Mouse (Mus musculus) cortical plate, adult 2 months (tissue): Measurements from ENCODE around the gene Phkb.

ENCODE experiments used
- CTCF ChIP-seq: fragments of 200-500 bp; IDR thresholded peaks from 2 replicates; pipeline ENCODE4 v1.5.1; 2011; ENCODE audit warnings: mild to moderate bottlenecking, control low read depth, low read length; ENCODE audit not compliant: insufficient read depth; ENCODE audit errors: extremely low read depth
- POLR2A ChIP-seq: fragments of 200-500 bp; IDR thresholded peaks from 2 replicates; pipeline ENCODE4 v1.6.1; 2011; ENCODE audit warnings: mild to moderate bottlenecking, low read length, control low read depth; ENCODE audit not compliant: insufficient read depth; ENCODE audit errors: extremely low read depth

DNA sequence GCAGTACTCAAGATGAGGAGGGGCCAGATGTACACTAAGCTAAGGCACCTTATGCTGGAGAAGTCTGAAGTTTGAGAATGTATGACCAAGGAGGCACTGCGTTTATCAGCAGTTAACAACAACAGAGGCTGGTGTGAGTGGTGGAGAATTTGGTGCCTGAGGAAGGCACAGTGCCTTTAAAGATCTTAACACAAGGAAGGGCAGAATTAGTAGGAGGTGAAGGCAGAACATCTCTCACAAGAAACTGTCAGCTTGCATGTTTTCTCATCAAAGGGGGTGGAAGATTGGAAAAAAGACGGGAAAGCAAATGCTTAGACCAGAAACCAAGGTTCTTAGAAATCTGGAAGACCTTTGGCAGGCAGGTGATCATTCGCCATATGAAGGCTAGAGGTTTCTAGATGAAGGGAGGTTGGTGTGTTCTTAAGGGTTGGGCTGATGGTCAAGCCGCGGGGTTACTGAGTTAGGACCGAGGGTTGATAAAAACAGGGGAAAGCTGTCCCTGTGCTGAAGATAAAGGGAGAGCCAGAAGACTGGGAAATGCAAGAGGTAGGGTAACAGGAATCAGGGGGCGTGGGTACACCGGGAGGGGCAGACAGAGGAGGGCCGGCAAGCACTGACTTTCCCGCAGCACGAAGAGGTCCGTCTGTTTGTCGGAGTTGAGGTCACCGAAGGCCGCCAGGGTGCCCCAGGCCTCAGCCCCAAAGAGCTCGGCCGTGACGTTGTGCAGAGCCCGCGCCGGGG is 673 bp upstream of the Phkb start:
- TF ChIP-seq CTCF = no peak
- no peak for TF ChIP-seq POLR2A
